Mouse (Mus musculus) brain, embryonic 14.5 days (tissue): ENCODE data around the gene Cdk19. TPM values are rescaled to one million over a fixed set of nuclear protein-coding genes. Genes with fewer than 3 reads are reported as not detected.

ENCODE experiments used
- DNase-seq: peaks from one replicate; pipeline ENCODE4 v3.0.0-alpha.2; 2011; ENCODE audit warnings: low read depth
- CTCF ChIP-seq: fragments of 200-500 bp; IDR thresholded peaks from 2 replicates; pipeline ENCODE4 v1.5.1; 2012; ENCODE audit warnings: inconsistent platforms, mild to moderate bottlenecking, moderate library complexity, borderline replicate concordance; ENCODE audit not compliant: insufficient read depth, insufficient read length; ENCODE audit errors: extremely low read depth
- POLR2A ChIP-seq: fragments of 200-500 bp; IDR thresholded peaks from 2 replicates; pipeline ENCODE4 v1.6.1; 2012; ENCODE audit warnings: mild to moderate bottlenecking, inconsistent platforms, borderline replicate concordance; ENCODE audit not compliant: poor library complexity, insufficient read depth, insufficient read length, severe bottlenecking; ENCODE audit errors: extremely low read depth
- polyA plus RNA-seq: library from polyadenylated mRNA; depleted of rRNA; stranded (reverse); fragments of >200 nt; gene quantifications from 2 replicates; pipeline ENCODE4 v1.2.3, GENCODE M21; 2012; rRNA removed

The Cdk19 gene
- polyA plus RNA-seq = 20.2 and 21.5 TPM in 2 replicates

- no peak for DNase-seq
- TF ChIP-seq CTCF = no peak
- TF ChIP-seq POLR2A = no peak
Observed at GRCm38 (mm10) chr10:40339351-40339964, at the start of gene Cdk19. Cdk19 (plus strand) TSS chr10:40339564.

GRCm38 (mm10) chr10:40292640-40293039, 46.7 kb upstream of the Cdk19 start:
- no peak for TF ChIP-seq POLR2A
- TF ChIP-seq CTCF = no peak
- DNase-seq = no peak

- TF ChIP-seq POLR2A = peak; percentile 24; the same call in 1 of the 2 replicates
- TF ChIP-seq CTCF = no peak
- DNase-seq = peak; percentile 96
Observed at GRCm38 (mm10) chr10:40300648-40301171, 38.7 kb upstream of the Cdk19 start.

GRCm38 (mm10) chr10:40301181-40302075, 37.9 kb upstream of the Cdk19 start:
- peak; percentile 50 for DNase-seq

- TF ChIP-seq CTCF (no peak), POLR2A (no peak)
- peak; percentile 100 for DNase-seq
Observed at GRCm38 (mm10) chr10:40302140-40302985, 37.0 kb upstream of the Cdk19 start, which contains the start of gene Amd1. Amd1 (minus strand) TSS chr10:40302186.

GRCm38 (mm10) chr10:40305989-40306388, 33.4 kb upstream of the Cdk19 start:
- no peak for DNase-seq
- no peak for TF ChIP-seq POLR2A
- no peak for TF ChIP-seq CTCF

GRCm38 (mm10) chr10:40307826-40308583, 31.4 kb upstream of the Cdk19 start:
- no peak for TF ChIP-seq CTCF
- DNase-seq = no peak

- TF ChIP-seq CTCF = no peak
- TF ChIP-seq POLR2A = no peak
- DNase-seq = peak; percentile 18
Observed at GRCm38 (mm10) chr10:40309884-40310635, 29.3 kb upstream of the Cdk19 start.

GRCm38 (mm10) chr10:40312781-40313180, 26.6 kb upstream of the Cdk19 start:
- no peak for DNase-seq
- no peak for TF ChIP-seq CTCF
- TF ChIP-seq POLR2A = no peak
